Mouse (Mus musculus) intestine, postnatal 0 days (tissue): ENCODE measurements around the gene S100a2. TPM values are rescaled to one million over a fixed set of nuclear protein-coding genes. Genes with fewer than 3 reads are reported as not detected.

Experiments
- ATAC-seq: fragments of 200-750 bp; cut with Nextera tagmentation; 2 replicates; pipeline ENCODE4 v1.8.0; 2017; ENCODE audit warnings: mild to moderate bottlenecking, moderate TSS enrichment, moderate library complexity
- H3K27ac ChIP-seq: fragments of 300-500 bp; sonication (generic); 2 replicates; pipeline ENCODE4 v1.5.1; 2014; ENCODE audit warnings: mild to moderate bottlenecking, low read depth, low read length, moderate library complexity
- H3K27me3 ChIP-seq: fragments of 300-500 bp; sonication (generic); replicated peaks from 2 replicates; pipeline ENCODE4 v1.6.1; 2014; ENCODE audit warnings: low read length, mixed read lengths; ENCODE audit not compliant: control insufficient read depth, insufficient read depth
- H3K36me3 ChIP-seq: fragments of 300-500 bp; sonication (generic); 2 replicates; pipeline ENCODE4 v1.6.1; 2014; ENCODE audit warnings: mild to moderate bottlenecking, moderate library complexity; ENCODE audit not compliant: control insufficient read depth, insufficient read depth
- H3K4me1 ChIP-seq: fragments of 300-500 bp; sonication (generic); replicated peaks from 2 replicates; pipeline ENCODE4 v1.6.1; 2014; ENCODE audit warnings: antibody characterized with exemption, low read length, mixed read lengths; ENCODE audit not compliant: control insufficient read depth, insufficient read depth
- H3K4me2 ChIP-seq: fragments of 300-500 bp; sonication (generic); replicated peaks from 2 replicates; pipeline ENCODE4 v1.6.1; 2014; ENCODE audit warnings: low read depth, mild to moderate bottlenecking, moderate library complexity
- H3K4me3 ChIP-seq: fragments of 300-500 bp; sonication (generic); 2 replicates; pipeline ENCODE4 v1.5.1; 2014; ENCODE audit warnings: low read depth, low read length
- H3K9ac ChIP-seq: fragments of 300-500 bp; sonication (generic); 2 replicates; pipeline ENCODE4 v1.6.1; 2014; ENCODE audit warnings: mild to moderate bottlenecking, low read depth, low read length
- H3K9me3 ChIP-seq: fragments of 300-500 bp; sonication (generic); 2 replicates; pipeline ENCODE4 v1.6.1; 2016; ENCODE audit warnings: mixed run types; ENCODE audit not compliant: control insufficient read depth
- CTCF ChIP-seq: sonication (generic); IDR thresholded peaks from 2 replicates; pipeline ENCODE4 v1.5.1; 2016; ENCODE audit warnings: low read depth, mild to moderate bottlenecking, control low read depth, antibody characterized with exemption, moderate library complexity
- WGBS: fragments of 180-500 bp; shearing (Covaris S2); extraction: QIAGEN DNeasy Blood & Tissue Kit; methylation state at CpG from one replicate; pipeline ENCODE4 v1.1.7; 2014; 5-methylcytosine and 5-hydroxymethylcytosine counted together
- polyA plus RNA-seq: library from polyadenylated mRNA; unstranded; fragments of >200 nt; fragmentation: Nextera tagmentation; extraction: Ambion mirVana; gene quantifications from 2 replicates; pipeline ENCODE4 v1.2.1, GENCODE M21; 2015

The S100a2 gene
- polyA plus RNA-seq, 1 experiment from 2014 or later: not detected

GRCm38 (mm10) chr3:90598212-90598611, 8.2 kb downstream of the S100a2 start:
- WGBS: 65% methylated on average over 4 of the region's 4 CpGs
- H3K4me2 ChIP-seq: no peak overlapping the region
- no peaks in the 10 kb centered on the region for H3K9me3 ChIP-seq
- H3K27ac ChIP-seq: no peak overlapping the region
- no peak for TF ChIP-seq CTCF
- no peak overlapping the region for H3K9ac ChIP-seq
- H3K4me1 ChIP-seq: no peaks in the 10 kb centered on the region
- H3K36me3 ChIP-seq: no peaks in the 10 kb centered on the region
- no peaks in the 10 kb centered on the region for H3K27me3 ChIP-seq
- H3K4me3 ChIP-seq: no peak overlapping the region
- ATAC-seq: no peak

- Histone ChIP-seq H3K9me3 (no peaks in the 10 kb centered on the region), H3K4me3 (no peak overlapping the region), H3K27me3 (no peaks in the 10 kb centered on the region), H3K4me1 (no peaks in the 10 kb centered on the region), H3K9ac (no peak overlapping the region), H3K27ac (no peak overlapping the region), H3K36me3 (no peaks in the 10 kb centered on the region), H3K4me2 (no peak overlapping the region)
- WGBS: 72% methylated on average over 3 of the region's 3 CpGs
- TF ChIP-seq CTCF: no peak
- ATAC-seq: no peak
These were observed 9.4 kb downstream of the S100a2 start for GRCm38 (mm10) chr3:90599401-90599800.

GRCm38 (mm10) chr3:90600036-90600435, 10.0 kb downstream of the S100a2 start:
- no peak for ATAC-seq
- no peaks in the 10 kb centered on the region for H3K4me1 ChIP-seq
- no peaks in the 10 kb centered on the region for H3K27me3 ChIP-seq
- no peak overlapping the region for H3K4me3 ChIP-seq
- no peaks in the 10 kb centered on the region for H3K9me3 ChIP-seq
- no peaks in the 10 kb centered on the region for H3K36me3 ChIP-seq
- H3K4me2 ChIP-seq: no peak overlapping the region
- no peak for TF ChIP-seq CTCF
- no peak overlapping the region for H3K9ac ChIP-seq
- H3K27ac ChIP-seq: no peak overlapping the region
- 90% methylated on average over 6 of the region's 6 CpGs for WGBS

- Histone ChIP-seq H3K4me1 (no peaks in the 10 kb centered on the region), H3K4me3 (no peak overlapping the region), H3K9ac (no peak overlapping the region), H3K4me2 (no peak overlapping the region), H3K27me3 (no peaks in the 10 kb centered on the region), H3K36me3 (no peaks in the 10 kb centered on the region), H3K9me3 (no peaks in the 10 kb centered on the region), H3K27ac (no peak overlapping the region)
- TF ChIP-seq CTCF: no peak
- WGBS: 81% methylated on average over 8 of the region's 8 CpGs
- ATAC-seq: no peak
These were observed 10.6 kb downstream of the S100a2 start for GRCm38 (mm10) chr3:90600458-90601195.

- H3K36me3 ChIP-seq: no peaks in the 10 kb centered on the region
- no peak within 1 kb of the TSS for H3K27ac ChIP-seq
- ATAC-seq: no peak
- H3K9me3 ChIP-seq: no peaks in the 10 kb centered on the region
- H3K27me3 ChIP-seq: no peaks in the 10 kb centered on the region
- TF ChIP-seq CTCF: no peak
- no peaks in the 10 kb centered on the region for H3K4me1 ChIP-seq
- no peak within 1 kb of the TSS for H3K4me2 ChIP-seq
- WGBS: 79% methylated on average over 11 of the region's 11 CpGs
- no peak within 1 kb of the TSS for H3K4me3 ChIP-seq
- no peak within 1 kb of the TSS for H3K9ac ChIP-seq
These were observed 11.6 kb downstream of the S100a2 start, which contains the start of gene Gm42674 for GRCm38 (mm10) chr3:90601486-90602110. Gene Gm42674 (plus strand): TSS chr3:90601904.

GRCm38 (mm10) chr3:90603623-90604022, 13.6 kb downstream of the S100a2 start, which contains the start of gene S100a4:
Gene S100a4 (plus strand): TSS chr3:90603771.
- H3K4me1 ChIP-seq: no peaks in the 10 kb centered on the region
- TF ChIP-seq CTCF: no peak
- no peak within 1 kb of the TSS for H3K9ac ChIP-seq
- no peak within 1 kb of the TSS for H3K4me3 ChIP-seq
- H3K9me3 ChIP-seq: no peaks in the 10 kb centered on the region
- no peak within 1 kb of the TSS for H3K27ac ChIP-seq
- H3K27me3 ChIP-seq: no peaks in the 10 kb centered on the region
- no peak for ATAC-seq
- H3K4me2 ChIP-seq: no peak within 1 kb of the TSS
- no peaks in the 10 kb centered on the region for H3K36me3 ChIP-seq
- WGBS: 50% methylated on average over 3 of the region's 3 CpGs
